Mouse (Mus musculus) liver, adult 2 months (tissue): ENCODE results near the gene Mapk14. TPM values are rescaled to one million over a fixed set of nuclear protein-coding genes. Genes with fewer than 3 reads are reported as not detected.
A peak's percentile ranks its signal among the peaks of the same experiment; 100 is the strongest.

Experiments
- DNase-seq: peaks from one replicate; pipeline ENCODE4 v3.0.0-alpha.2; 2011; ENCODE audit warnings: low read depth, low spot score; ENCODE audit errors: extremely low read depth
- H3K27ac ChIP-seq: fragments of 200-500 bp; replicated peaks from 2 replicates; pipeline ENCODE4 v1.5.1; 2012; ENCODE audit warnings: low read depth, mild to moderate bottlenecking, control low read depth, inconsistent platforms, low read length; ENCODE audit not compliant: insufficient read depth
- H3K27me3 ChIP-seq: fragments of 200-500 bp; 2 replicates; pipeline ENCODE4 v1.6.1; 2012; ENCODE audit warnings: mild to moderate bottlenecking, moderate library complexity, low read length, inconsistent platforms; ENCODE audit not compliant: control insufficient read depth, insufficient read depth
- H3K36me3 ChIP-seq: fragments of 200-500 bp; 2 replicates; pipeline ENCODE4 v1.6.1; 2012; ENCODE audit warnings: low read length, inconsistent platforms; ENCODE audit not compliant: control insufficient read depth, insufficient read depth
- H3K4me1 ChIP-seq: fragments of 200-500 bp; 2 replicates; pipeline ENCODE4 v1.6.1; 2011; ENCODE audit warnings: low read length; ENCODE audit not compliant: control insufficient read depth, insufficient read depth
- H3K4me3 ChIP-seq: fragments of 200-500 bp; 2 replicates; pipeline ENCODE4 v1.5.1; 2011; ENCODE audit warnings: low read depth, mild to moderate bottlenecking, control low read depth, low read length, moderate library complexity; ENCODE audit not compliant: insufficient read depth
- H3K79me2 ChIP-seq: fragments of 200-500 bp; 2 replicates; pipeline ENCODE4 v1.6.1; 2012; ENCODE audit warnings: inconsistent platforms, mild to moderate bottlenecking, low read length, moderate library complexity; ENCODE audit not compliant: control insufficient read depth, insufficient read depth
- H3K9ac ChIP-seq: fragments of 200-500 bp; 2 replicates; pipeline ENCODE4 v1.6.1; 2012; ENCODE audit warnings: low read depth, mild to moderate bottlenecking, control low read depth, inconsistent platforms, low read length
- CTCF ChIP-seq: fragments of 200-500 bp; IDR thresholded peaks from 2 replicates; pipeline ENCODE4 v1.5.1; 2011; ENCODE audit warnings: low read depth, low read length, control low read depth
- POLR2A ChIP-seq: fragments of 200-500 bp; IDR thresholded peaks from 2 replicates; pipeline ENCODE4 v1.6.1; 2011; ENCODE audit warnings: low read length, control low read depth; ENCODE audit not compliant: insufficient read depth; ENCODE audit errors: extremely low read depth
- WGBS: fragments of 180-500 bp; shearing (Covaris S2); methylation state at CpG from one replicate; pipeline ENCODE4 v1.1.7; 2018; 5-methylcytosine and 5-hydroxymethylcytosine counted together
- polyA plus RNA-seq: library from polyadenylated mRNA; depleted of rRNA; stranded (reverse); fragments of >200 nt; gene quantifications from 2 replicates; pipeline ENCODE4 v1.2.3, GENCODE M21; 2012
- total RNA-seq: library from RNA; depleted of rRNA; stranded (reverse); fragments of >200 nt; gene quantifications from 2 replicates; pipeline ENCODE4 v1.2.3, GENCODE M21; 2014

Gene Mapk14
- total and polyA plus RNA-seq, 2 experiments: 37.7 to 51.6 TPM

DNA sequence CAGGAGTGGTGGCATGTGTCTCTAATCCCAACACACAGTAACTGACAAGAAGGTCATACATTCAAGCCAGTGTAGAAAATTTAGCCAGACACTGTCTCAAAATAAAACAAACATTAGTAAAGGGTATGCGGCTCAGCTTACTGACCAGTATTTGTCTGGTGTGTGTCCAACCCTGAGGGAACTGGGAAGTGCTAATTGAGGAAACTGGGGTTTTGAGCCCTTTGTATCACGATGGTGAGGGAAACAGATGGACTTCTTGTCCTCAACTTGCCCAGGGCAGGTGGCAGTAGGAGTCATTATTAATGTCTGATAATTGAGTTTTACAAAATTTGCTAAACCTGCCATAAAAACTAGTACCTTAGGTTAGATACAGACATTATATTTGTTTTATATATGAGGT lies 17.9 kb downstream of the Mapk14 start:
- TF ChIP-seq POLR2A (no peak), CTCF (no peak)
- DNase-seq: peak; percentile 48
- Histone ChIP-seq H3K4me1 (peaks cover 28% of the 10 kb centered on the region), H3K36me3 (peaks cover 4% of the 10 kb centered on the region; the same call in 1 of the 2 replicates), H3K27me3 (no peaks in the 10 kb centered on the region), H3K79me2 (peaks cover 49% of the 10 kb centered on the region), H3K27ac (peak overlapping the region; percentile 10; the same call in 1 of the 2 replicates), H3K9ac (no peak overlapping the region), H3K4me3 (no peak overlapping the region)
- WGBS: 17% methylated on average over 2 of the region's 2 CpGs

DNA sequence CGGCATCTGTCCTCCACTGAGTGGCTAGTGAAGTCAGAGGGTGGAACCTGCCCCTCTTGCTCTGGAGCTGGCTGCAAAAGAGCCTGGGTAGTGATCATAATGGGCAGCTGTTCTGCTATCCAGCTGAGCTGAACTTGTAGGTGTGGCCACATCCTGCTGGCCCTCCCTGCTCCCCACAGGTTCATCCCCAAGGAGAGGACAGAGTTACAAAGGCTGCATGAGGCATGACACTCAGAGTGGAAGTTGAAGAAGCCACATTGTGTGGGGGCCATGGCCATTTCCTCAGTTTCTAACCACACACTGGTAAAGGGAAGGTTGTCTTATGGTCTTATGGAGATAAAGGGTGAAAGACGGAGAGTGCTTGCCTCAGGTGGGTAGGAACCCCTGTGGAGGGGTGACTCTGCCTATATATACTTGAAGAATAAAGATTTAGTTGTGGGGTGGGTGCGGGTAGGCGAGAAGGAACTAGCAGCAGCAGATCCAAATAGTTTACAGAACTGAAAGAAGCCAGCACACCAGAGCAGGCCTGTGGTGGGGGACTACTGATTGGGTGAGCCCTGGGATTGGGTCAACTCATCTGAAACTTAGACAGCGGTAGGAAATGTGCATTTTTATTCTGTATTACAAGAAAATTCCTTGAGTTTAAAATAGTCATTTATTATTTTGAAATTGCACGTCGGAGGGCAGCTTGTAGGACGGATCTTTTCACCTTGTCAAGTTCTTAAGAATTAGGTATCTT lies 18.6 kb downstream of the Mapk14 start:
- Histone ChIP-seq H3K79me2 (peaks cover 49% of the 10 kb centered on the region), H3K27me3 (no peaks in the 10 kb centered on the region), H3K4me1 (peaks cover 28% of the 10 kb centered on the region), H3K9ac (no peak overlapping the region), H3K27ac (peak overlapping the region; percentile 12; the same call in 1 of the 2 replicates), H3K4me3 (no peak overlapping the region), H3K36me3 (peaks cover 10% of the 10 kb centered on the region; the same call in 1 of the 2 replicates)
- WGBS: 84% methylated on average over 8 of the region's 8 CpGs
- TF ChIP-seq POLR2A: no peak
- DNase-seq: no peak

GRCm38 (mm10) chr17:28710291-28710688 lies 19.2 kb downstream of the Mapk14 start:
- H3K27ac ChIP-seq: no peak overlapping the region
- H3K4me1 ChIP-seq: peaks cover 25% of the 10 kb centered on the region
- H3K27me3 ChIP-seq: no peaks in the 10 kb centered on the region
- 81% methylated on average over 8 of the region's 8 CpGs for WGBS
- peaks cover 12% of the 10 kb centered on the region for H3K36me3 ChIP-seq
- peaks cover 45% of the 10 kb centered on the region for H3K79me2 ChIP-seq
- H3K4me3 ChIP-seq: no peak overlapping the region
- no peak overlapping the region for H3K9ac ChIP-seq
- TF ChIP-seq CTCF (no peak), POLR2A (no peak)
- no peak for DNase-seq

DNA sequence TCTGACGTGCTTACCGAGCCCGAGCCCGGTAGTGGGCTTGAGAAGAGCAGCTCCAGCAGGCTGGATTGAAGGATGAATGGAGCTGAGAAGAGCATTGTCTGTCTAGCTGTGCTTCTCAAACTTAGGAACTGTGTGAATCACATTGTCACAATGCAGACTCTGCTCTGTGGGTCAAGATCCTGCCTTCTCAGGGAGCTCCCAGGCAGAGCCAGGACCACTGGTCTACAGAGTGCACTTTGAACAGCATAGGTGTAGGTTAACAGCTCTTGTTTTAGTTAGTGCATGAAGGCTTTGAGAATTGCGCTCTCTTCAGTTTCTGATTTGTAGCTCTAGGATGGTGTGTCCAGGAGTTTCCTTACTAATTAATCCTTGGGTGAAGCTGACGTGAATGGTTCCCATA lies 20.1 kb downstream of the Mapk14 start:
- H3K27me3 ChIP-seq: no peaks in the 10 kb centered on the region
- whole genome bisulfite sequencing: 86% methylated on average over 6 of the region's 6 CpGs
- H3K9ac ChIP-seq: no peak overlapping the region
- H3K36me3 ChIP-seq: peaks cover 19% of the 10 kb centered on the region
- H3K4me3 ChIP-seq: no peak overlapping the region
- H3K79me2 ChIP-seq: peaks cover 41% of the 10 kb centered on the region
- DNase-seq: peak; percentile 45
- H3K4me1 ChIP-seq: peaks cover 25% of the 10 kb centered on the region
- TF ChIP-seq POLR2A (no peak), CTCF (no peak)
- no peak overlapping the region for H3K27ac ChIP-seq

GRCm38 (mm10) chr17:28712305-28712704 lies 21.2 kb downstream of the Mapk14 start:
- no peak for DNase-seq
- H3K4me1 ChIP-seq: peaks cover 19% of the 10 kb centered on the region
- H3K4me3 ChIP-seq: no peak overlapping the region
- no peak for TF ChIP-seq CTCF
- TF ChIP-seq POLR2A: no peak
- H3K27me3 ChIP-seq: no peaks in the 10 kb centered on the region
- H3K36me3 ChIP-seq: peaks cover 30% of the 10 kb centered on the region
- 63% methylated on average over 6 of the region's 6 CpGs for WGBS
- no peak overlapping the region for H3K9ac ChIP-seq
- H3K79me2 ChIP-seq: peaks cover 42% of the 10 kb centered on the region
- no peak overlapping the region for H3K27ac ChIP-seq

DNA sequence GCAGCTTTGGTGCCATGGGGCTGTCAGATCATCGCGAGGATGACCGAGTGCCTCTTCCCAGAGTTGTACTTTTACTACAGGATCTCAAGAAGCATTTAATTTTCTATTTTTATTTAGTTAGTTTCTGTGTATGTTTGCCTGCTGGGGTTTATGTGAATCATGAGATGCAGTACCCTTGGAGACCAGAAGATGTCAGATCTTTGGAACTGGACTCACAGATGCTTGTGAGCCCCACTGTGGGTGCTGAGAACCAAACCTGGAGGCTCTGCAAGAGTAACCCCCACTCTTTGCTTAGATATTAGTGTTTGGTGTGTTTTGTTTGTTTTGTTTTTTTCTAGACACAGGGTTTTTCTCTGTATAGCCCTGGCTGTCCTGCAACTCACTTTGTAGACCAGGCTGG lies 22.9 kb downstream of the Mapk14 start:
- H3K4me1 ChIP-seq: peaks cover 16% of the 10 kb centered on the region; the same call in 1 of the 2 replicates
- H3K27me3 ChIP-seq: no peaks in the 10 kb centered on the region
- H3K4me3 ChIP-seq: no peak overlapping the region
- no peak overlapping the region for H3K9ac ChIP-seq
- peaks cover 42% of the 10 kb centered on the region for H3K79me2 ChIP-seq
- DNase-seq: no peak
- H3K36me3 ChIP-seq: peaks cover 37% of the 10 kb centered on the region
- 97% methylated on average over 3 of the region's 3 CpGs for WGBS
- H3K27ac ChIP-seq: no peak overlapping the region
- TF ChIP-seq CTCF: peak; percentile 7; the same call in 1 of the 2 replicates
- TF ChIP-seq POLR2A: no peak
